ENCODE assay signal across 34 mouse cellular contexts in the genomic region with DNA sequence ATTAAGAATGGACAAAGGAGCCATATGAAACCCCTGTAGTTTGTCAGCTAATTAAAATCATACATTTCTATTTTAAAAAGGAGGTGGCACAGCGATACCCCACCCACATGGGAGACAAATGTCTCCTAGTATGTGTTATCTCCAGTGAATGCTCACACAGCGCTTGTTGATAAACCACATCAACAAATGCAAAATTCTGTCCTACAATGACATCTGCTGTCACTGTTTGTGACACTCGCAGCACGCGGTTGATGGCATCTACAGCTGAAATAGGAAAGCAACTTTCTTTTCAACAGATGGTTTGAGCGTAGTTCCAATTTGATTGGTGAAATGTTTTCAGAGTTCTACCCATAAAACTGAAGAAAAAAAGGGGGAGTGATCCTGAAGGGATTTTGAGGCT. TPM values are rescaled to one million over a fixed set of nuclear protein-coding genes. Genes with fewer than 3 reads are reported as not detected.
DNase-seq lines count a peak whose midpoint lies in the region; ATAC-seq and TF ChIP-seq lines count a peak whose summit lies in the region.
"Had no signal": no experiment of that assay in that cellular context is flagged by ENCODE, and none has a peak within 500 bp of the region (broad histone marks: within the 10 kb centered on the region; RNA-seq: fewer than 3 reads in every experiment).

No protein-coding gene starts in this region.

- no peak overlapping the region for H3K9ac ChIP-seq in forebrain, embryonic 16.5 days (replicated peaks; ENCODE audit: low read depth, low read length)
- no peak overlapping the region for H3K9ac ChIP-seq in CH12.LX (ENCODE audit: insufficient read depth, low read depth)
- H3K9ac ChIP-seq in heart, embryonic 12.5 days = no peak overlapping the region
- H3K9ac ChIP-seq: embryonic facial prominence, embryonic 12.5 days; limb, embryonic 13.5 days; liver, embryonic 12.5 days; midbrain, embryonic 13.5 days; neural tube, embryonic 13.5 days had no signal

- H3K4me1 ChIP-seq in forebrain, embryonic 16.5 days (replicated peaks; ENCODE audit: control insufficient read depth, insufficient read depth, low read length) = no peaks in the 10 kb centered on the region
- H3K4me1 ChIP-seq in forebrain, embryonic 10.5 days = peaks cover 9% of the 10 kb centered on the region
- no peaks in the 10 kb centered on the region for H3K4me1 ChIP-seq in CH12.LX (ENCODE audit: control insufficient read depth in 1 of 2, insufficient read depth in 2 of 2)
- no peaks in the 10 kb centered on the region for H3K4me1 ChIP-seq in cortical plate, adult 2 months (ENCODE audit: control insufficient read depth, insufficient read depth, low read length)
- no peaks in the 10 kb centered on the region for H3K4me1 ChIP-seq in heart, embryonic 12.5 days (replicated peaks)
- H3K4me1 ChIP-seq: embryonic facial prominence, embryonic 12.5 days; limb, embryonic 13.5 days; liver, embryonic 12.5 days; neural tube, embryonic 13.5 days had no signal

- TF ChIP-seq EP300 in CH12.LX (IDR thresholded peaks at IDR 0.05; ENCODE audit: low read length) = no peak

- TF ChIP-seq CTCF in CH12.LX (conservative IDR thresholded peaks at IDR 0.05 in 1 of 2, IDR thresholded peaks at IDR 0.05 in 1 of 2; ENCODE audit: low read depth in 2 of 2, low read length in 2 of 2) = no peak
- peak; percentile 12; the same call in 1 of the 2 replicates for TF ChIP-seq CTCF in cortical plate, adult 2 months (IDR thresholded peaks at IDR 0.05; ENCODE audit: extremely low read depth, insufficient read depth, low read length)

- no peak for TF ChIP-seq POLR2A in CH12.LX (IDR thresholded peaks at IDR 0.05; ENCODE audit: low read depth, low read length)
- no peak for TF ChIP-seq POLR2A in cortical plate, adult 2 months (IDR thresholded peaks at IDR 0.05; ENCODE audit: extremely low read depth, insufficient read depth, low read length)

- no peak overlapping the region for H3K4me2 ChIP-seq in forebrain, embryonic 16.5 days (ENCODE audit: low read length)
- no peak overlapping the region for H3K4me2 ChIP-seq in CH12.LX (ENCODE audit: insufficient read depth, low read depth, poor library complexity, severe bottlenecking)
- H3K4me2 ChIP-seq in heart, embryonic 12.5 days = no peak overlapping the region
- H3K4me2 ChIP-seq: embryonic facial prominence, embryonic 12.5 days; limb, embryonic 13.5 days; liver, embryonic 12.5 days; midbrain, embryonic 13.5 days; neural tube, embryonic 13.5 days had no signal

- in situ Hi-C loops in CH12.LX (cut with MboI; ENCODE audit: low pct_ligation_motif_present, low pct_unique_long_range_greater_than_20kb, low sequenced_read_pairs) = loop anchor here (25.0 kb wide), 1 partner anchor 465 kb away; no protein-coding TSS in a partner anchor

- H3K79me2 ChIP-seq in CH12.LX (replicated peaks; ENCODE audit: control insufficient read depth, extremely low read depth, insufficient read depth, poor library complexity, severe bottlenecking) = no peaks in the 10 kb centered on the region

- TF ChIP-seq RAD21 in CH12.LX (IDR thresholded peaks at IDR 0.05; ENCODE audit: low read depth, low read length) = peak; percentile 2

- no peak for DNase-seq in forebrain, embryonic 10.5 days (ENCODE audit: extremely low spot score, low spot score)
- no peak for DNase-seq in CH12.LX (ENCODE audit: extremely low read depth)
- DNase-seq in layer of hippocampus, postnatal 36 days = peak; percentile 3 to 15
- DNase-seq in T-cell, adult 2 months (ENCODE audit: low spot score) = no peak
- DNase-seq in heart, adult 18-20 months = no peak
- DNase-seq: adrenal gland, adult 8-10 months; cerebellum, adult 9-10 months; gastrocnemius, postnatal 25 days; kidney, postnatal 36 days; lung, adult 18-20 months; lung, postnatal 10 days had no signal

- H3K9me3 ChIP-seq in forebrain, embryonic 16.5 days (ENCODE audit: control insufficient read depth, low read length) = no peaks in the 10 kb centered on the region
- H3K9me3 ChIP-seq in forebrain, embryonic 10.5 days = no peaks in the 10 kb centered on the region
- H3K9me3 ChIP-seq in CH12.LX (replicated peaks; ENCODE audit: low read length) = peaks cover 2% of the 10 kb centered on the region
- H3K9me3 ChIP-seq in heart, embryonic 12.5 days (replicated peaks) = no peaks in the 10 kb centered on the region; the same call in 1 of the 2 replicates
- H3K9me3 ChIP-seq: embryonic facial prominence, embryonic 12.5 days; limb, embryonic 13.5 days; liver, embryonic 12.5 days; midbrain, embryonic 13.5 days; neural tube, embryonic 13.5 days had no signal

- no peaks in the 10 kb centered on the region for H3K36me3 ChIP-seq in forebrain, embryonic 16.5 days (ENCODE audit: control insufficient read depth, insufficient read depth)
- H3K36me3 ChIP-seq in forebrain, embryonic 10.5 days (replicated peaks) = no peaks in the 10 kb centered on the region
- no peaks in the 10 kb centered on the region for H3K36me3 ChIP-seq in CH12.LX (replicated peaks in 1 of 2; ENCODE audit: control insufficient read depth in 1 of 2, insufficient read depth in 1 of 2, low read length in 1 of 2)
- H3K36me3 ChIP-seq in heart, embryonic 12.5 days = no peaks in the 10 kb centered on the region
- H3K36me3 ChIP-seq: embryonic facial prominence, embryonic 12.5 days; limb, embryonic 13.5 days; liver, embryonic 12.5 days; midbrain, embryonic 13.5 days; neural tube, embryonic 13.5 days had no signal

- H3K27ac ChIP-seq in forebrain, embryonic 16.5 days (ENCODE audit: low read length) = no peak overlapping the region
- no peak overlapping the region for H3K27ac ChIP-seq in forebrain, embryonic 10.5 days
- H3K27ac ChIP-seq in CH12.LX (ENCODE audit: insufficient read depth, low read depth) = no peak overlapping the region
- no peak overlapping the region for H3K27ac ChIP-seq in cortical plate, adult 2 months (ENCODE audit: insufficient read depth, low read length)
- H3K27ac ChIP-seq in heart, embryonic 12.5 days (ENCODE audit: poor library complexity, severe bottlenecking) = no peak overlapping the region
- H3K27ac ChIP-seq: embryonic facial prominence, embryonic 12.5 days; limb, embryonic 13.5 days; liver, embryonic 12.5 days; midbrain, embryonic 13.5 days; neural tube, embryonic 13.5 days had no signal

- dilution Hi-C loops in CH12.LX (cut with MboI; ENCODE audit: extremely low pct_ligation_motif_present, extremely low pct_unique_long_range_greater_than_20kb, low sequenced_read_pairs) = no loop called here

- WGBS in forebrain, embryonic 16.5 days = 76% methylated on average over 6 of the region's 6 CpGs
- WGBS in forebrain, embryonic 10.5 days = 94% methylated on average over 6 of the region's 6 CpGs
- WGBS in heart, embryonic 12.5 days = 81% methylated on average over 6 of the region's 6 CpGs

- peak; percentile 49; the same call in 1 of the 2 replicates for ATAC-seq in forebrain, embryonic 16.5 days
- ATAC-seq in heart, embryonic 12.5 days (ENCODE audit: insufficient number of reproducible peaks, low FRiP score) = no peak
- ATAC-seq: CD4-positive, CD25-positive, alpha-beta regulatory T cell, adult 4 months; intestine, postnatal 0 days; liver, embryonic 12.5 days; midbrain, embryonic 13.5 days; Patski had no signal

- H3K4me3 ChIP-seq in forebrain, embryonic 16.5 days (replicated peaks; ENCODE audit: low read length) = no peak overlapping the region
- no peak overlapping the region for H3K4me3 ChIP-seq in forebrain, embryonic 10.5 days
- H3K4me3 ChIP-seq in CH12.LX (replicated peaks in 1 of 3; ENCODE audit: low read depth in 2 of 3, low read length in 2 of 3, poor library complexity in 1 of 3) = no peak overlapping the region
- no peak overlapping the region for H3K4me3 ChIP-seq in cortical plate, adult 2 months (ENCODE audit: insufficient read depth, low read length)
- H3K4me3 ChIP-seq in heart, embryonic 12.5 days = no peak overlapping the region
- H3K4me3 ChIP-seq: embryonic facial prominence, embryonic 12.5 days; erythroblast, embryonic 14.5 days; limb, embryonic 13.5 days; liver, embryonic 12.5 days; midbrain, embryonic 13.5 days; neural tube, embryonic 13.5 days had no signal

- H3K27me3 ChIP-seq in forebrain, embryonic 16.5 days (replicated peaks; ENCODE audit: control insufficient read depth, insufficient read depth, low read length) = no peaks in the 10 kb centered on the region
- H3K27me3 ChIP-seq in forebrain, embryonic 10.5 days (ENCODE audit: poor library complexity, severe bottlenecking) = peaks cover 59% of the 10 kb centered on the region
- no peaks in the 10 kb centered on the region for H3K27me3 ChIP-seq in CH12.LX (replicated peaks)
- H3K27me3 ChIP-seq in heart, embryonic 12.5 days (replicated peaks) = no peaks in the 10 kb centered on the region
- H3K27me3 ChIP-seq: embryonic facial prominence, embryonic 12.5 days; limb, embryonic 13.5 days; neural tube, embryonic 13.5 days had no signal

TF ChIP-seq in CH12.LX, 34 proteins besides CTCF, POLR2A, EP300 and RAD21 (continues in another document):
- TF ChIP-seq SIN3A (IDR thresholded peaks at IDR 0.05; ENCODE audit: low read length) (no peak), UBTF (IDR thresholded peaks at IDR 0.05; ENCODE audit: low read depth, low read length) (no peak), PAX5 (IDR thresholded peaks at IDR 0.05; ENCODE audit: low read length) (no peak), ELF1 (IDR thresholded peaks at IDR 0.05; ENCODE audit: low read depth, low read length) (no peak), MEF2A (IDR thresholded peaks at IDR 0.05; ENCODE audit: borderline replicate concordance, low read depth, low read length) (no peak), JUND (conservative IDR thresholded peaks at IDR 0.05; ENCODE audit: low read depth, low read length) (no peak), KAT2A (IDR thresholded peaks at IDR 0.05; ENCODE audit: insufficient replicate concordance, low read length) (no peak)

RNA-seq across cellular contexts. Expression of gene Grxcr1, which starts 29.0 kb away (rescaled TPM):
- polyA plus RNA-seq in forebrain, embryonic 16.5 days (2015; fragmentation: Nextera tagmentation; extraction: Ambion mirVana) = not detected in 2 replicates
- polyA plus RNA-seq in forebrain, embryonic 10.5 days (2016; fragmentation: Nextera tagmentation; extraction: Ambion mirVana) = not detected in 2 replicates
- total RNA-seq in CH12.LX (2012; rRNA removed) (not detected in 2 replicates), CH12.LX (2014; rRNA removed) (not detected in 2 replicates)
- not detected in 2 replicates for polyA plus RNA-seq in CH12.LX (2012; ENCODE audit: insufficient read length, low read depth)
- not detected in 2 replicates for polyA plus RNA-seq in cortical plate, adult 2 months (2012; rRNA removed)
- not detected for total RNA-seq in layer of hippocampus, postnatal 36 days (2021)
- total RNA-seq in heart, adult 18-20 months (2021) = not detected
- polyA plus RNA-seq in heart, embryonic 12.5 days (2016; fragmentation: Nextera tagmentation; extraction: Ambion mirVana) = not detected in 2 replicates
- total RNA-seq: adrenal gland, adult 8-10 months; ES-E14; gastrocnemius, postnatal 25 days; heart, adult 8-10 months; hematopoietic stem cell, adult 5-6 weeks; left cerebral cortex, adult 18-20 months; left cerebral cortex, postnatal 25 days; megakaryocyte, adult 5-6 weeks had no signal
- polyA plus RNA-seq: CD4-positive, CD25-positive, alpha-beta regulatory T cell, adult 4 months; erythroblast, embryonic 14.5 days; heart, embryonic 16.5 days; intestine, postnatal 0 days; kidney, embryonic 14.5 days; limb, embryonic 13.5 days; liver, embryonic 12.5 days; midbrain, embryonic 13.5 days; neural tube, embryonic 13.5 days; Patski; spleen, adult 2 months; testis, adult 2 months; urinary bladder, adult 2 months had no signal

RNA-seq across cellular contexts. Expression of gene Gm21905, which starts 56.4 kb away (rescaled TPM):
- not detected in 2 replicates for polyA plus RNA-seq in forebrain, embryonic 16.5 days (2015; fragmentation: Nextera tagmentation; extraction: Ambion mirVana)
- not detected in 2 replicates for polyA plus RNA-seq in forebrain, embryonic 10.5 days (2016; fragmentation: Nextera tagmentation; extraction: Ambion mirVana)
- total RNA-seq in CH12.LX (2012; rRNA removed) (not detected in 2 replicates), CH12.LX (2014; rRNA removed) (not detected in 2 replicates)
- not detected in 2 replicates for polyA plus RNA-seq in CH12.LX (2012; ENCODE audit: insufficient read length, low read depth)
- not detected in 2 replicates for polyA plus RNA-seq in cortical plate, adult 2 months (2012; rRNA removed)
- total RNA-seq in layer of hippocampus, postnatal 36 days (2021) = not detected
- total RNA-seq in heart, adult 18-20 months (2021) = not detected
- polyA plus RNA-seq in heart, embryonic 12.5 days (2016; fragmentation: Nextera tagmentation; extraction: Ambion mirVana) = not detected in 2 replicates
- total RNA-seq: adrenal gland, adult 8-10 months; ES-E14; gastrocnemius, postnatal 25 days; heart, adult 8-10 months; hematopoietic stem cell, adult 5-6 weeks; left cerebral cortex, adult 18-20 months; left cerebral cortex, postnatal 25 days; megakaryocyte, adult 5-6 weeks had no signal
- polyA plus RNA-seq: CD4-positive, CD25-positive, alpha-beta regulatory T cell, adult 4 months; embryonic facial prominence, embryonic 12.5 days; erythroblast, embryonic 14.5 days; heart, embryonic 16.5 days; intestine, postnatal 0 days; kidney, embryonic 14.5 days; limb, embryonic 13.5 days; liver, embryonic 12.5 days; midbrain, embryonic 13.5 days; neural tube, embryonic 13.5 days; Patski; spleen, adult 2 months; testis, adult 2 months; urinary bladder, adult 2 months had no signal

Comparison
In these comparisons a context has a peak if more than half of its experiments do, and no peak if none do; other contexts are left out.
1. DNase-seq: peak in layer of hippocampus, postnatal 36 days (2 of 2); none in forebrain, embryonic 10.5 days (single experiment), CH12.LX (single experiment), T-cell, adult 2 months (single experiment) and heart, adult 18-20 months (0 of 2).